Mouse (Mus musculus): ENCODE measurements at regions not wholly inside any gene's neighbourhood (a gene's known extent, or its start where the extent isn't known, plus 50 kb on each side); places are given as distances from the start of the nearest gene placed in this dataset.

- Histone ChIP-seq H3K4me2 (ENCODE audit: low read depth) (no peak overlapping the region), H3K27me3 (ENCODE audit: control insufficient read depth, insufficient read depth, insufficient read length) (peaks cover 62% of the 10 kb centered on the region), H3K4me3 (no peak overlapping the region), H3K79me2 (ENCODE audit: control insufficient read depth, insufficient read depth) (no peaks in the 10 kb centered on the region), H3K36me3 (ENCODE audit: control insufficient read depth, insufficient read depth) (no peaks in the 10 kb centered on the region), H3ac (ENCODE audit: control insufficient read depth, insufficient read length) (no peak overlapping the region)
- TF ChIP-seq MYOG (IDR thresholded peaks at IDR 0.05; ENCODE audit: control insufficient read depth in 1 of 3, insufficient read depth in 1 of 3, insufficient read length in 2 of 3, low read depth in 2 of 3) (no peak), CEBPB (IDR thresholded peaks at IDR 0.05; ENCODE audit: insufficient read depth, poor library complexity, severe bottlenecking) (no peak)
Measured at GRCm38 (mm10) chr11:84712731-84713130, 106.6 kb downstream of the Mrm1 start.

DNA sequence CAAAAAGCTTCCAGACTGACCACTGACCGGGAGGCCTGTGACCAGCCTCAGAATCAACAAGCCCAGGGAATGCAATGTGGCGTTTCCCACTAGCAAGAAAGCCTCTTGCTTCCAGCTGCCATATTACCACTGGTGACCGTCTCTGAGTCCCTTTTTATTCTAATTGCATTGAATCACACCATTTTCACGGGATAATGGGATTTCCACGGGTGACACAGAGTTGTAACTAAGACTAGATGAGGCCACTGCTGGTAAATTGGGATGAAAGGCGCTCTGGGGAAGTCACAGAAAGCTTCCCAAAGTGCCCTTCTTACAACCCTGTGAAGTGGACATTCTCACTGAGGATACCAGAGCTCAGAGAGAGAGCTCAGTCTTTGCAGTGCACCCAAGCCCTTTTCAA, 107.4 kb downstream of the Mrm1 start:
- H3K36me3 ChIP-seq (ENCODE audit: control insufficient read depth, insufficient read depth) = no peaks in the 10 kb centered on the region
- no peak overlapping the region for H3ac ChIP-seq (ENCODE audit: control insufficient read depth, insufficient read length)
- no peak overlapping the region for H3K4me2 ChIP-seq (ENCODE audit: low read depth)
- TF ChIP-seq MAX (IDR thresholded peaks at IDR 0.05; ENCODE audit: low read depth) = no peak
- TF ChIP-seq MYOG (IDR thresholded peaks at IDR 0.05; ENCODE audit: control insufficient read depth in 1 of 3, insufficient read depth in 1 of 3, insufficient read length in 2 of 3, low read depth in 2 of 3) = no peak
- no peak for TF ChIP-seq POLR2AphosphoS2 (IDR thresholded peaks at IDR 0.05; ENCODE audit: insufficient read length, low read depth)
- TF ChIP-seq E2F4 (IDR thresholded peaks at IDR 0.05; ENCODE audit: insufficient read depth) = no peak
- no peak for TF ChIP-seq POLR2A (IDR thresholded peaks at IDR 0.05; ENCODE audit: insufficient read length, low read depth)
- TF ChIP-seq TCF12 (IDR thresholded peaks at IDR 0.05; ENCODE audit: insufficient read depth, poor library complexity, severe bottlenecking) = no peak
- TF ChIP-seq CEBPB (IDR thresholded peaks at IDR 0.05; ENCODE audit: insufficient read depth, poor library complexity, severe bottlenecking) = no peak
- TF ChIP-seq USF1 (IDR thresholded peaks at IDR 0.05; ENCODE audit: low read depth) = no peak
- no peak for TF ChIP-seq REST (IDR thresholded peaks at IDR 0.05; ENCODE audit: insufficient read depth, insufficient read length)
- TF ChIP-seq SRF (IDR thresholded peaks at IDR 0.05; ENCODE audit: control insufficient read depth, insufficient read length, low read depth) = no peak
- no peak for TF ChIP-seq MYOD1 (IDR thresholded peaks at IDR 0.05; ENCODE audit: control insufficient read depth in 1 of 3, insufficient read length in 2 of 3, low read depth in 2 of 3)
- TF ChIP-seq TCF3 (IDR thresholded peaks at IDR 0.05; ENCODE audit: insufficient read length, low read depth) = no peak
- no peak overlapping the region for H3K4me3 ChIP-seq
- peaks cover 69% of the 10 kb centered on the region for H3K27me3 ChIP-seq (ENCODE audit: control insufficient read depth, insufficient read depth, insufficient read length)
- H3K79me2 ChIP-seq (ENCODE audit: control insufficient read depth, insufficient read depth) = no peaks in the 10 kb centered on the region

DNA sequence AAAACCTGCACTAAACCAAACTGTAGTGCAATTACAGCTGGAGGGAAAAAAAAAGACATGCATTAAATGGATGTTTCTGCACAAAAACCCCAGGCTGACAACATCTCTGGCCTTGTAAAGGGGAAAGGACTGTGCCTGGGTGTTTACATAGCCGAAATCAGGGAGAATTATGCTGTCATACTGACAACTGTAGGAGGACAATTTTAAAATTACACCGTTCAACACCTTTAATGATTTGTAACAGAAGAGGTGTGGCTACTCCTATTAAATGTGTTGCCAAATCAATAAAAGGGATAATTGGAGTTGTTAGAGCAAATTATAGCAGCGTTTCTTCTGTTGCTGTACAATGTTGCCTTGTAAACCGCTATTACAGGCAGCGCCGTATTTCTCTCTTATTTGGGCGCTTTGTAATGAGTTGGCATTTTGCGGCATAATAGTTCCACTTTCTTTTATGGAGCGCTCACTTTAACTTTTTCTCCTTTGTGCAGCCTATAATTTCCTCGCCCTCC, 111.0 kb downstream of the Mrm1 start:
- H3K27me3 ChIP-seq (ENCODE audit: control insufficient read depth, insufficient read depth, insufficient read length) = peaks cover 69% of the 10 kb centered on the region
- H3K4me3 ChIP-seq = no peak overlapping the region
- H3K4me2 ChIP-seq (ENCODE audit: low read depth) = no peak overlapping the region
- no peaks in the 10 kb centered on the region for H3K36me3 ChIP-seq (ENCODE audit: control insufficient read depth, insufficient read depth)
- H3ac ChIP-seq (ENCODE audit: control insufficient read depth, insufficient read length) = no peak overlapping the region
- TF ChIP-seq POLR2A (IDR thresholded peaks at IDR 0.05; ENCODE audit: insufficient read length, low read depth) = no peak
- TF ChIP-seq TCF3 (IDR thresholded peaks at IDR 0.05; ENCODE audit: insufficient read length, low read depth) = no peak
- no peak for TF ChIP-seq TCF12 (IDR thresholded peaks at IDR 0.05; ENCODE audit: insufficient read depth, poor library complexity, severe bottlenecking)
- no peak for TF ChIP-seq USF1 (IDR thresholded peaks at IDR 0.05; ENCODE audit: low read depth)
- TF ChIP-seq MAX (IDR thresholded peaks at IDR 0.05; ENCODE audit: low read depth) = no peak
- TF ChIP-seq POLR2AphosphoS2 (IDR thresholded peaks at IDR 0.05; ENCODE audit: insufficient read length, low read depth) = no peak
- TF ChIP-seq E2F4 (IDR thresholded peaks at IDR 0.05; ENCODE audit: insufficient read depth) = no peak
- no peak for TF ChIP-seq MYOD1 (IDR thresholded peaks at IDR 0.05; ENCODE audit: control insufficient read depth in 1 of 3, insufficient read length in 2 of 3, low read depth in 2 of 3)
- no peak for TF ChIP-seq REST (IDR thresholded peaks at IDR 0.05; ENCODE audit: insufficient read depth, insufficient read length)
- TF ChIP-seq MYOG (IDR thresholded peaks at IDR 0.05; ENCODE audit: control insufficient read depth in 1 of 3, insufficient read depth in 1 of 3, insufficient read length in 2 of 3, low read depth in 2 of 3) = no peak
- no peak for TF ChIP-seq SRF (IDR thresholded peaks at IDR 0.05; ENCODE audit: control insufficient read depth, insufficient read length, low read depth)
- no peaks in the 10 kb centered on the region for H3K79me2 ChIP-seq (ENCODE audit: control insufficient read depth, insufficient read depth)

DNA sequence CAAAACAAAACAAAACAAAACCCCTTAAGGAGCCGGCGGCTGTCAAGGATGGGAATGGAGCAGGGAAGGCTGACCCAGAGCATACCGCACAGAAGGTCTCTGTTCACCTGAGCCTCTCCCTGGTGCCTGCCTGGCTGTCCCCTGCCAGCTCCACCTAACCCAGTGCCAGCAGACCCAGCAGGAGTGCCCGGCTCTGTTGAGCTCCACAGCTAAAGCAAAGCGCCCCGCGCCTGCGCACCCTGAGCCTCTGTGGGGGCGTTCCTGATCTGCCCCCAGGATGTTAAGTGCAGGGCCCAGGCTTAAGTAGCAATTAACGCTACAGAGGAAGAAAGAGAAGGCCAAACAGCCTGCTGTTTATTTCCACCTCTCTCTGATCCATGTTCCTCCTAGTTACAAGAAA, 111.5 kb downstream of the Mrm1 start:
- no peak for TF ChIP-seq TCF12 (IDR thresholded peaks at IDR 0.05; ENCODE audit: insufficient read depth, poor library complexity, severe bottlenecking)
- Histone ChIP-seq H3K4me2 (ENCODE audit: low read depth) (no peak overlapping the region), H3K27me3 (ENCODE audit: control insufficient read depth, insufficient read depth, insufficient read length) (peaks cover 69% of the 10 kb centered on the region), H3ac (ENCODE audit: control insufficient read depth, insufficient read length) (no peak overlapping the region), H3K79me2 (ENCODE audit: control insufficient read depth, insufficient read depth) (no peaks in the 10 kb centered on the region), H3K4me3 (no peak overlapping the region), H3K36me3 (ENCODE audit: control insufficient read depth, insufficient read depth) (no peaks in the 10 kb centered on the region)

- Histone ChIP-seq H3ac (ENCODE audit: control insufficient read depth, insufficient read length) (no peak overlapping the region), H3K4me2 (ENCODE audit: low read depth) (no peak overlapping the region), H3K36me3 (ENCODE audit: control insufficient read depth, insufficient read depth) (no peaks in the 10 kb centered on the region), H3K27me3 (ENCODE audit: control insufficient read depth, insufficient read depth, insufficient read length) (peaks cover 64% of the 10 kb centered on the region), H3K4me3 (no peak overlapping the region), H3K79me2 (ENCODE audit: control insufficient read depth, insufficient read depth) (no peaks in the 10 kb centered on the region)
- no peak for TF ChIP-seq CEBPB (IDR thresholded peaks at IDR 0.05; ENCODE audit: insufficient read depth, poor library complexity, severe bottlenecking)
- TF ChIP-seq MYOD1 (IDR thresholded peaks at IDR 0.05; ENCODE audit: control insufficient read depth in 1 of 3, insufficient read length in 2 of 3, low read depth in 2 of 3) = no peak
- TF ChIP-seq MYOG (IDR thresholded peaks at IDR 0.05; ENCODE audit: control insufficient read depth in 1 of 3, insufficient read depth in 1 of 3, insufficient read length in 2 of 3, low read depth in 2 of 3) = no peak
- no peak for TF ChIP-seq REST (IDR thresholded peaks at IDR 0.05; ENCODE audit: insufficient read depth, insufficient read length)
- TF ChIP-seq POLR2AphosphoS2 (IDR thresholded peaks at IDR 0.05; ENCODE audit: insufficient read length, low read depth) = no peak
- TF ChIP-seq MAX (IDR thresholded peaks at IDR 0.05; ENCODE audit: low read depth) = no peak
- TF ChIP-seq TCF12 (IDR thresholded peaks at IDR 0.05; ENCODE audit: insufficient read depth, poor library complexity, severe bottlenecking) = no peak
- TF ChIP-seq USF1 (IDR thresholded peaks at IDR 0.05; ENCODE audit: low read depth) = no peak
- TF ChIP-seq SRF (IDR thresholded peaks at IDR 0.05; ENCODE audit: control insufficient read depth, insufficient read length, low read depth) = no peak
- no peak for TF ChIP-seq TCF3 (IDR thresholded peaks at IDR 0.05; ENCODE audit: insufficient read length, low read depth)
- TF ChIP-seq E2F4 (IDR thresholded peaks at IDR 0.05; ENCODE audit: insufficient read depth) = no peak
- no peak for TF ChIP-seq POLR2A (IDR thresholded peaks at IDR 0.05; ENCODE audit: insufficient read length, low read depth)
Measured at GRCm38 (mm10) chr11:84706692-84707091, 112.6 kb downstream of the Mrm1 start.
